Mouse (Mus musculus): ENCODE results near the gene Asz1. TPM values are rescaled to one million over a fixed set of nuclear protein-coding genes. Genes with fewer than 3 reads are reported as not detected.

Gene Asz1
- not detected in 2 replicates for polyA plus RNA-seq (2015; fragmentation: Nextera tagmentation; extraction: Ambion mirVana)

GRCm38 (mm10) chr6:18108934-18109333 is at the start of gene Asz1:
TSS of gene Asz1 (minus strand) at chr6:18109061.
- Histone ChIP-seq H3K4me1 (replicated peaks) (no peaks in the 10 kb centered on the region), H3K36me3 (replicated peaks) (no peaks in the 10 kb centered on the region), H3K4me2 (no peak within 1 kb of the TSS), H3K9ac (no peak within 1 kb of the TSS), H3K9me3 (replicated peaks) (no peaks in the 10 kb centered on the region), H3K4me3 (replicated peaks) (no peak within 1 kb of the TSS), H3K27ac (replicated peaks) (no peak within 1 kb of the TSS), H3K27me3 (no peaks in the 10 kb centered on the region)
- 77% methylated on average over 22 of the region's 22 CpGs for WGBS (ENCODE audit: insufficient replicate concordance)
- ATAC-seq (ENCODE audit: insufficient read depth), result no peak

- no peak overlapping the region for H3K27ac ChIP-seq (replicated peaks)
- no peak overlapping the region for H3K4me3 ChIP-seq (replicated peaks)
- WGBS (ENCODE audit: insufficient replicate concordance), result 60% methylated on average over 4 of the region's 4 CpGs
- no peaks in the 10 kb centered on the region for H3K27me3 ChIP-seq
- no peaks in the 10 kb centered on the region for H3K9me3 ChIP-seq (replicated peaks)
- H3K4me2 ChIP-seq, result no peak overlapping the region
- H3K9ac ChIP-seq, result no peak overlapping the region
- no peak for ATAC-seq (ENCODE audit: insufficient read depth)
- no peaks in the 10 kb centered on the region for H3K36me3 ChIP-seq (replicated peaks)
- no peaks in the 10 kb centered on the region for H3K4me1 ChIP-seq (replicated peaks)
Measured at GRCm38 (mm10) chr6:18153031-18153430, 44.2 kb upstream of the Asz1 start.

- Histone ChIP-seq H3K9ac (no peak overlapping the region), H3K36me3 (replicated peaks) (no peaks in the 10 kb centered on the region), H3K27me3 (no peaks in the 10 kb centered on the region), H3K27ac (replicated peaks) (no peak overlapping the region), H3K4me3 (replicated peaks) (no peak overlapping the region), H3K9me3 (replicated peaks) (no peaks in the 10 kb centered on the region), H3K4me1 (replicated peaks) (no peaks in the 10 kb centered on the region), H3K4me2 (no peak overlapping the region)
- no peak for ATAC-seq (ENCODE audit: insufficient read depth)
- 39% methylated on average over 1 of the region's 1 CpGs for WGBS (ENCODE audit: insufficient replicate concordance)
Measured at GRCm38 (mm10) chr6:18135246-18135645, 26.4 kb upstream of the Asz1 start.

- no peak overlapping the region for H3K4me2 ChIP-seq
- H3K9me3 ChIP-seq (replicated peaks), result no peaks in the 10 kb centered on the region
- H3K36me3 ChIP-seq (replicated peaks), result no peaks in the 10 kb centered on the region
- H3K4me3 ChIP-seq (replicated peaks), result no peak overlapping the region
- no peak overlapping the region for H3K9ac ChIP-seq
- H3K27me3 ChIP-seq, result no peaks in the 10 kb centered on the region
- 59% methylated on average over 4 of the region's 4 CpGs for whole genome bisulfite sequencing (ENCODE audit: insufficient replicate concordance)
- no peaks in the 10 kb centered on the region for H3K4me1 ChIP-seq (replicated peaks)
- H3K27ac ChIP-seq (replicated peaks), result no peak overlapping the region
- no peak for ATAC-seq (ENCODE audit: insufficient read depth)
Measured at GRCm38 (mm10) chr6:18128059-18128458, 19.2 kb upstream of the Asz1 start.

- ATAC-seq (ENCODE audit: insufficient read depth), result no peak
Measured at GRCm38 (mm10) chr6:18127206-18127983, 18.5 kb upstream of the Asz1 start.

GRCm38 (mm10) chr6:18096861-18097260 is 12.0 kb downstream of the Asz1 start:
- H3K9me3 ChIP-seq (replicated peaks), result no peaks in the 10 kb centered on the region
- ATAC-seq (ENCODE audit: insufficient read depth), result no peak
- H3K4me2 ChIP-seq, result no peak overlapping the region
- WGBS (ENCODE audit: insufficient replicate concordance), result 74% methylated on average over 1 of the region's 1 CpGs
- H3K36me3 ChIP-seq (replicated peaks), result no peaks in the 10 kb centered on the region
- H3K4me1 ChIP-seq (replicated peaks), result no peaks in the 10 kb centered on the region
- no peak overlapping the region for H3K4me3 ChIP-seq (replicated peaks)
- H3K9ac ChIP-seq, result no peak overlapping the region
- no peak overlapping the region for H3K27ac ChIP-seq (replicated peaks)
- no peaks in the 10 kb centered on the region for H3K27me3 ChIP-seq

More at GRCm38 (mm10) chr6:18127206-18127983, 18.5 kb upstream of the Asz1 start:
- no peak overlapping the region for H3K4me2 ChIP-seq
- H3K4me3 ChIP-seq (replicated peaks), result no peak overlapping the region
- no peak overlapping the region for H3K27ac ChIP-seq (replicated peaks)
- no peak overlapping the region for H3K9ac ChIP-seq
- H3K36me3 ChIP-seq (replicated peaks), result no peaks in the 10 kb centered on the region
- H3K9me3 ChIP-seq (replicated peaks), result no peaks in the 10 kb centered on the region
- WGBS (ENCODE audit: insufficient replicate concordance), result 55% methylated on average over 2 of the region's 2 CpGs
- H3K4me1 ChIP-seq (replicated peaks), result no peaks in the 10 kb centered on the region
- no peaks in the 10 kb centered on the region for H3K27me3 ChIP-seq

GRCm38 (mm10) chr6:18089098-18089497 is 19.8 kb downstream of the Asz1 start:
- Histone ChIP-seq H3K27me3 (no peaks in the 10 kb centered on the region), H3K4me1 (replicated peaks) (no peaks in the 10 kb centered on the region), H3K4me3 (replicated peaks) (no peak overlapping the region), H3K36me3 (replicated peaks) (no peaks in the 10 kb centered on the region), H3K4me2 (no peak overlapping the region), H3K9me3 (replicated peaks) (no peaks in the 10 kb centered on the region), H3K9ac (no peak overlapping the region), H3K27ac (replicated peaks) (no peak overlapping the region)
- WGBS (ENCODE audit: insufficient replicate concordance), result 64% methylated on average over 5 of the region's 5 CpGs
- no peak for ATAC-seq (ENCODE audit: insufficient read depth)

- H3K27ac ChIP-seq (replicated peaks), result no peak overlapping the region
- H3K4me2 ChIP-seq, result no peak overlapping the region
- H3K27me3 ChIP-seq, result no peaks in the 10 kb centered on the region
- H3K9ac ChIP-seq, result no peak overlapping the region
- 51% methylated on average over 5 of the region's 5 CpGs for WGBS (ENCODE audit: insufficient replicate concordance)
- no peak for ATAC-seq (ENCODE audit: insufficient read depth)
- no peaks in the 10 kb centered on the region for H3K36me3 ChIP-seq (replicated peaks)
- H3K4me3 ChIP-seq (replicated peaks), result no peak overlapping the region
- H3K9me3 ChIP-seq (replicated peaks), result no peaks in the 10 kb centered on the region
- H3K4me1 ChIP-seq (replicated peaks), result no peaks in the 10 kb centered on the region
Measured at GRCm38 (mm10) chr6:18087160-18087804, 21.6 kb downstream of the Asz1 start.

GRCm38 (mm10) chr6:18078615-18079014 is 30.2 kb downstream of the Asz1 start:
- Histone ChIP-seq H3K4me2 (no peak overlapping the region), H3K36me3 (replicated peaks) (no peaks in the 10 kb centered on the region), H3K4me1 (replicated peaks) (no peaks in the 10 kb centered on the region), H3K27me3 (no peaks in the 10 kb centered on the region), H3K9ac (no peak overlapping the region), H3K4me3 (replicated peaks) (no peak overlapping the region), H3K9me3 (replicated peaks) (no peaks in the 10 kb centered on the region), H3K27ac (replicated peaks) (no peak overlapping the region)
- WGBS (ENCODE audit: insufficient replicate concordance), result 13% methylated on average over 1 of the region's 1 CpGs
- ATAC-seq (ENCODE audit: insufficient read depth), result no peak

- H3K27ac ChIP-seq (replicated peaks), result no peak overlapping the region
- no peaks in the 10 kb centered on the region for H3K36me3 ChIP-seq (replicated peaks)
- H3K4me1 ChIP-seq (replicated peaks), result no peaks in the 10 kb centered on the region
- ATAC-seq (ENCODE audit: insufficient read depth), result no peak
- no peaks in the 10 kb centered on the region for H3K9me3 ChIP-seq (replicated peaks)
- no peaks in the 10 kb centered on the region for H3K27me3 ChIP-seq
- no peak overlapping the region for H3K9ac ChIP-seq
- H3K4me2 ChIP-seq, result no peak overlapping the region
- H3K4me3 ChIP-seq (replicated peaks), result no peak overlapping the region
- WGBS (ENCODE audit: insufficient replicate concordance), result 47% methylated on average over 7 of the region's 7 CpGs
Measured at GRCm38 (mm10) chr6:18076986-18077385, 31.9 kb downstream of the Asz1 start.

- H3K27ac ChIP-seq (replicated peaks), result no peak overlapping the region
- WGBS (ENCODE audit: insufficient replicate concordance), result 21% methylated on average over 5 of the region's 5 CpGs
- H3K9ac ChIP-seq, result no peak overlapping the region
Measured at GRCm38 (mm10) chr6:18076577-18076976, 32.3 kb downstream of the Asz1 start.

More at GRCm38 (mm10) chr6:18076577-18076976, 32.3 kb downstream of the Asz1 start:
- Histone ChIP-seq H3K27me3 (no peaks in the 10 kb centered on the region), H3K36me3 (replicated peaks) (no peaks in the 10 kb centered on the region), H3K4me3 (replicated peaks) (no peak overlapping the region), H3K9me3 (replicated peaks) (no peaks in the 10 kb centered on the region), H3K4me2 (no peak overlapping the region), H3K4me1 (replicated peaks) (no peaks in the 10 kb centered on the region)
- no peak for ATAC-seq (ENCODE audit: insufficient read depth)

Measured in liver, embryonic 15.5 days (tissue).